Mouse (Mus musculus) C2C12 (cell line): ENCODE results near the gene Efcab6.

Experiments used
- CEBPB ChIP-seq: IDR thresholded peaks from one replicate; pipeline ENCODE4 v1.6.1; 2011; ENCODE audit warnings: low read depth, mild to moderate bottlenecking, control low read depth, moderate library complexity
- CTCF ChIP-seq: IDR thresholded peaks from one replicate; pipeline ENCODE4 v1.5.1; 2011; ENCODE audit not compliant: control insufficient read depth, insufficient read depth, insufficient read length
- MAX ChIP-seq: IDR thresholded peaks from one replicate; pipeline ENCODE4 v1.6.1; 2011; ENCODE audit warnings: mild to moderate bottlenecking, control low read depth
- MYOG ChIP-seq: IDR thresholded peaks from one replicate; pipeline ENCODE4 v1.6.1; 2011; ENCODE audit not compliant: control insufficient read depth, insufficient read length; ENCODE audit errors: extremely low read depth

DNA sequence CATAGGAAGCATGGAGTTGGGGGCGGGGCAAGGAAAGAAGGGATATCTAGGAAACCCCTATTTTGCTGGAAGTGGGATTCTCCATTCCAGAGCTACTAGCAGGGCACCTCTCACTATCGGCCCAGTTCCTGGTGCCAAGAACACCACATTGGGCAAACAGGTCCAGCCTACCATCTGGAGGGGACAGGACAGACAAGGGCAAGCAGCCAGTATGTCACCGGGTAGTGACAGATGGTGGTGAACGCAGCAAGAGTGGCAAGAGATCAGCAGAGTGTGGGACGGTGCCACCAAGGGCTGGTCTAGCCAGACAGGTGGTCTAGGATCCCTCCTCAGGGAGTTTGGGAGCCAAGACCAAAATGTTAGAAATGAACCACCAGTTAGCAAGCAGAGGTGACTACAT lies 28.1 kb downstream of the Efcab6 start:
- TF ChIP-seq CTCF (no peak), MAX (no peak), CEBPB (no peak), MYOG (no peak)
